Mouse (Mus musculus): Measurements from ENCODE around the gene Gm826. TPM values are rescaled to one million over a fixed set of nuclear protein-coding genes. Genes with fewer than 3 reads are reported as not detected.

Gene Gm826
- not detected in 2 replicates for polyA plus RNA-seq (2012; ENCODE audit: low replicate concordance)

DNA sequence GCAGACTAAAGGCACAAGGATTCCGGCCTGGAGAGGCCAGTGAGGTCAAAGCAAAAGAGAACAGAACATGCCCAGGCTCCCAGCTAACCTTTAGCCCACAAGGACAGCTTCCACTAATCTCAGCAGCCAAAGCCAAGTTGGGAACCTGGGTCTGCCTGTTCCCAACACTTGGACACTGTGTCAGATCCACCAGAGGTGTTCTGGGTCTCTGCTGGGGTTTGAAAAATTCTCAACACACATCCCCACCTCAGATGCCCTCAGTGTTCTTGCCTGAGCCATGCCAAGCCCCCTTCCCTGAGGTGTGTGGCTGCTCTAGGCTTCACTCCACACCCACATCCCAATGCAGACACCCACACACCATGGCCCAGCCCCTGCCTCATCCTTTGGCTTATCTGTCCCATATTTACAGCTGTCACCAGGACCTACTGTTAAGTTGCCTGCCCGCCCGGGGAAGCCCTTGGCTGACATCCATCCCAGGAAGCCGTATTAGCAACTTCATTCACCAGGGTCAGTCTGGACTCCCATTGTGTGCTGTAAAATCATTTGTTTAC lies at the start of gene Gm826:
TSS of gene Gm826 (minus strand) at position 52 of the 551 bp plus-strand sequence.

DNA sequence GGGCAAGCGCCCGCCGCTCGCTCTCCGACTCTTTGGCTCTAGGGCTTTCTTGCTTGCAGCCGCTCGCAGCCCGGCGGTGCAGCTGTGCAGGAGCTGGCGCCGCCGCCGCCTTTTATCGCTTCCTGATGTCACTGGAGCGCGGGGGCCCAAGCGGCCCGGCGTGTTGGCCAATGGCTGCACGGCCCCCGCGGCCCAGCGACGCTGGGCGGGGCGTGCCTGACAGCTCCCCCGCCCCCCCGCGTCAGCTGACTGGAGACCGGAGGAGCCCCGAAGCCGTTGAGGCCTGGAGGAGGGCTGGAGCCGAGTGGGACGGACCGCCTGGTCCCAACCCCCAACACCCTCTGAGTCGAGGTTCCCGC lies 33.0 kb upstream of the Gm826 start, which contains the start of gene Mafb:
TSS of gene Mafb (minus strand) at position 86 of the 359 bp plus-strand sequence.

Other genes with a start within 250 kb of the Gm826 start
- gene Mafb, start 32.9 kb upstream of the Gm826 start, polyA plus RNA-seq (2012; ENCODE audit: low replicate concordance), result 35.9 and 101 TPM in 2 replicates